Mouse (Mus musculus) embryonic fibroblast, embryonic 13.5 days (primary cell): ENCODE measurements around the gene Stx6.

Experiments used
- CTCF ChIP-seq: IDR thresholded peaks from 2 replicates; pipeline ENCODE4 v1.5.1; 2011; ENCODE audit warnings: mild to moderate bottlenecking, control low read depth, low read length, moderate library complexity, borderline replicate concordance; ENCODE audit not compliant: insufficient read depth
- POLR2A ChIP-seq: IDR thresholded peaks from 2 replicates; pipeline ENCODE4 v1.6.1; 2011; ENCODE audit warnings: low read depth, mild to moderate bottlenecking, control low read depth, low read length, moderate library complexity

GRCm38 (mm10) chr1:155202472-155202871 lies 44.0 kb downstream of the Stx6 start:
- TF ChIP-seq POLR2A: no peak
- no peak for TF ChIP-seq CTCF
